20 mouse cellular contexts compared by ENCODE assay signal in genomic region chr12:6956638-6957037, GRCm38 (mm10).
DNase-seq lines count a peak whose midpoint lies in the region; ATAC-seq and TF ChIP-seq lines count a peak whose summit lies in the region.
"Had no signal": no experiment of that assay in that cellular context is flagged by ENCODE, and none has a peak within 500 bp of the region (broad histone marks: within the 10 kb centered on the region; RNA-seq: fewer than 3 reads in every experiment).

No protein-coding gene starts in this region.

- H3K4me3 ChIP-seq in hindbrain, embryonic 12.5 days = no peak overlapping the region
- H3K4me3 ChIP-seq in hindbrain, embryonic 10.5 days = no peak overlapping the region
- no peak overlapping the region for H3K4me3 ChIP-seq in hindbrain, postnatal 0 days (ENCODE audit: low read length)
- no peak overlapping the region for H3K4me3 ChIP-seq in hindbrain, embryonic 11.5 days (ENCODE audit: low read depth, low read length)
- H3K4me3 ChIP-seq: embryonic facial prominence, embryonic 13.5 days; forebrain, embryonic 13.5 days; forebrain, embryonic 15.5 days had no signal

- H3K4me2 ChIP-seq in hindbrain, embryonic 12.5 days (replicated peaks) = no peak overlapping the region
- no peak overlapping the region for H3K4me2 ChIP-seq in hindbrain, postnatal 0 days (ENCODE audit: low read depth, low read length)
- H3K4me2 ChIP-seq in hindbrain, embryonic 11.5 days (replicated peaks; ENCODE audit: low read depth, low read length) = no peak overlapping the region
- H3K4me2 ChIP-seq: embryonic facial prominence, embryonic 13.5 days; forebrain, embryonic 13.5 days; forebrain, embryonic 15.5 days had no signal

- no peak overlapping the region for H3K27ac ChIP-seq in hindbrain, embryonic 12.5 days
- H3K27ac ChIP-seq in hindbrain, embryonic 10.5 days = no peak overlapping the region
- no peak overlapping the region for H3K27ac ChIP-seq in hindbrain, postnatal 0 days
- H3K27ac ChIP-seq in hindbrain, embryonic 11.5 days (ENCODE audit: low read depth, low read length) = no peak overlapping the region
- H3K27ac ChIP-seq: embryonic facial prominence, embryonic 13.5 days; forebrain, embryonic 13.5 days; forebrain, embryonic 15.5 days had no signal

- no peaks in the 10 kb centered on the region for H3K27me3 ChIP-seq in hindbrain, embryonic 12.5 days
- no peaks in the 10 kb centered on the region for H3K27me3 ChIP-seq in hindbrain, embryonic 10.5 days (ENCODE audit: insufficient read depth, poor library complexity, severe bottlenecking)
- H3K27me3 ChIP-seq in hindbrain, postnatal 0 days (ENCODE audit: insufficient read depth, low read length) = no peaks in the 10 kb centered on the region
- no peaks in the 10 kb centered on the region for H3K27me3 ChIP-seq in hindbrain, embryonic 11.5 days (ENCODE audit: control insufficient read depth, insufficient read depth, low read length)
- H3K27me3 ChIP-seq: embryonic facial prominence, embryonic 13.5 days; forebrain, embryonic 13.5 days; forebrain, embryonic 15.5 days had no signal

- no peak for DNase-seq in hindbrain, embryonic 10.5 days (ENCODE audit: low spot score)
- DNase-seq in hindbrain, postnatal 0 days (ENCODE audit: low spot score) = no peak
- no peak for DNase-seq in hindbrain, embryonic 11.5 days (ENCODE audit: low spot score)
- DNase-seq in brain, embryonic 14.5 days (ENCODE audit: low read depth) = peak; percentile 14
- peak; percentile 71 for DNase-seq in retina, embryonic 14.5 days (ENCODE audit: low spot score)
- DNase-seq in gastrocnemius, adult 18-20 months (ENCODE audit: low spot score) = no peak
- no peak for DNase-seq in urinary bladder, postnatal 14 days (ENCODE audit: low spot score)
- DNase-seq: adrenal gland, adult 2 months; adrenal gland, postnatal 10 days; adrenal gland, postnatal 25 days; cerebellum, adult 11-12 months; cerebellum, adult 2 months; cerebellum, adult 9-10 months; cerebellum, postnatal 10 days; cerebellum, postnatal 25 days; forebrain, postnatal 0 days had no signal

- TF ChIP-seq CTCF in hindbrain, postnatal 0 days (IDR thresholded peaks at IDR 0.05; ENCODE audit: low read depth) = no peak
- TF ChIP-seq CTCF in brain, embryonic 14.5 days (IDR thresholded peaks at IDR 0.05; ENCODE audit: borderline replicate concordance, extremely low read depth, insufficient read depth, insufficient read length) = no peak

- ATAC-seq in hindbrain, embryonic 12.5 days (ENCODE audit: low FRiP score) = peak; percentile 63; the same call in 1 of the 2 replicates
- ATAC-seq in hindbrain, postnatal 0 days = peak; percentile 35; the same call in 1 of the 2 replicates
- ATAC-seq in hindbrain, embryonic 11.5 days (ENCODE audit: low FRiP score) = no peak
- ATAC-seq: forebrain, embryonic 13.5 days; forebrain, embryonic 15.5 days; forebrain, postnatal 0 days had no signal

- no peaks in the 10 kb centered on the region for H3K9me3 ChIP-seq in hindbrain, embryonic 12.5 days (replicated peaks)
- no peaks in the 10 kb centered on the region for H3K9me3 ChIP-seq in hindbrain, embryonic 10.5 days
- H3K9me3 ChIP-seq in hindbrain, postnatal 0 days (ENCODE audit: low read length) = no peaks in the 10 kb centered on the region
- no peaks in the 10 kb centered on the region for H3K9me3 ChIP-seq in hindbrain, embryonic 11.5 days (ENCODE audit: control insufficient read depth, low read length)
- H3K9me3 ChIP-seq: embryonic facial prominence, embryonic 13.5 days; forebrain, embryonic 13.5 days; forebrain, embryonic 15.5 days had no signal

- TF ChIP-seq POLR2A in brain, embryonic 14.5 days (IDR thresholded peaks at IDR 0.05; ENCODE audit: borderline replicate concordance, extremely low read depth, insufficient read depth, insufficient read length, poor library complexity, severe bottlenecking) = no peak

- no peak overlapping the region for H3K9ac ChIP-seq in hindbrain, embryonic 12.5 days
- no peak overlapping the region for H3K9ac ChIP-seq in hindbrain, postnatal 0 days (replicated peaks; ENCODE audit: low read length)
- no peak overlapping the region for H3K9ac ChIP-seq in hindbrain, embryonic 11.5 days (ENCODE audit: low read depth, low read length)
- H3K9ac ChIP-seq: embryonic facial prominence, embryonic 13.5 days; forebrain, embryonic 13.5 days; forebrain, embryonic 15.5 days; forebrain, postnatal 0 days had no signal

- H3K36me3 ChIP-seq in hindbrain, embryonic 12.5 days = no peaks in the 10 kb centered on the region
- H3K36me3 ChIP-seq in hindbrain, embryonic 10.5 days = no peaks in the 10 kb centered on the region
- no peaks in the 10 kb centered on the region for H3K36me3 ChIP-seq in hindbrain, postnatal 0 days (ENCODE audit: insufficient read depth, low read length)
- H3K36me3 ChIP-seq in hindbrain, embryonic 11.5 days (ENCODE audit: control insufficient read depth, insufficient read depth, low read length) = no peaks in the 10 kb centered on the region
- H3K36me3 ChIP-seq: embryonic facial prominence, embryonic 13.5 days; forebrain, embryonic 15.5 days had no signal

- no peaks in the 10 kb centered on the region for H3K4me1 ChIP-seq in hindbrain, embryonic 12.5 days
- H3K4me1 ChIP-seq in hindbrain, embryonic 10.5 days (replicated peaks) = no peaks in the 10 kb centered on the region
- no peaks in the 10 kb centered on the region for H3K4me1 ChIP-seq in hindbrain, postnatal 0 days (ENCODE audit: insufficient read depth, low read length)
- H3K4me1 ChIP-seq in hindbrain, embryonic 11.5 days (replicated peaks; ENCODE audit: control insufficient read depth, insufficient read depth, low read length) = no peaks in the 10 kb centered on the region
- H3K4me1 ChIP-seq: embryonic facial prominence, embryonic 13.5 days; forebrain, embryonic 13.5 days; forebrain, embryonic 15.5 days had no signal

- 67% methylated on average over 3 of the region's 3 CpGs for WGBS in hindbrain, embryonic 12.5 days
- WGBS in hindbrain, embryonic 10.5 days = 76% methylated on average over 3 of the region's 3 CpGs
- 59% methylated on average over 3 of the region's 3 CpGs for WGBS in hindbrain, postnatal 0 days
- 70% methylated on average over 3 of the region's 3 CpGs for WGBS in hindbrain, embryonic 11.5 days

Comparison
In these comparisons a context has a peak if more than half of its experiments do, and no peak if none do; other contexts are left out.
1. DNase-seq: peak in brain, embryonic 14.5 days (single experiment) and retina, embryonic 14.5 days (single experiment); none in hindbrain, embryonic 10.5 days (single experiment), hindbrain, postnatal 0 days (single experiment), hindbrain, embryonic 11.5 days (single experiment), gastrocnemius, adult 18-20 months (single experiment) and urinary bladder, postnatal 14 days (single experiment).